Mouse (Mus musculus): ENCODE data around the gene Gm11096. TPM values are rescaled to one million over a fixed set of nuclear protein-coding genes. Genes with fewer than 3 reads are reported as not detected.

The Gm11096 gene
- polyA plus RNA-seq (2011; ENCODE audit: insufficient read depth, insufficient read length, low replicate concordance, missing spikeins) = not detected in 2 replicates

DNA sequence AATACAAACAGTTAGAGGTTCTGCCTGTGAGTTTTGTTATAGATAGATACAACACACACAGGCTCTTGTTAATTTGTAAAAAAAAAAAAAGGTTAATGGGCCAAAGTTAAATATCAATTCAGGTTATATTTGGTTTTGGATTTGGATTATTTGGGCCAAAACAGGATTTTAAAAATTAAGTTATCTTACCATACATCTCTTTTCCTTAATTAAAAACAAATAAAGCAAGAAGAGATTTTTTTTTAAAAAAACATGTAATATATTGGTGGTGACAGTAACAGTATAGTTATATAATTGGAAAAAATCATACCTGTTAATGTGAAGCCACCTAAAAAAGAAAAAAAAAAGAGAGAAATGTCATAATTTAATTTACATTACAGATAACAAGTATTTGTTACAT lies at the start of gene Gm11096:
Gene Gm11096 (plus strand): TSS at position 301 of the 400 bp plus-strand sequence.
- H3K27ac ChIP-seq (ENCODE audit: control insufficient read depth, insufficient read depth, low read depth, low read length, poor library complexity) = no peak within 1 kb of the TSS
- no peaks in the 10 kb centered on the region for H3K4me1 ChIP-seq (ENCODE audit: control insufficient read depth, insufficient read depth, low read length)
- TF ChIP-seq CTCF (IDR thresholded peaks at IDR 0.05; ENCODE audit: control insufficient read depth, insufficient read depth, low read length) (no peak), POLR2A (IDR thresholded peaks at IDR 0.05; ENCODE audit: borderline replicate concordance, control insufficient read depth, low read depth, low read length) (no peak)
- no peak within 1 kb of the TSS for H3K4me3 ChIP-seq (replicated peaks; ENCODE audit: control insufficient read depth, low read depth, low read length)

DNA sequence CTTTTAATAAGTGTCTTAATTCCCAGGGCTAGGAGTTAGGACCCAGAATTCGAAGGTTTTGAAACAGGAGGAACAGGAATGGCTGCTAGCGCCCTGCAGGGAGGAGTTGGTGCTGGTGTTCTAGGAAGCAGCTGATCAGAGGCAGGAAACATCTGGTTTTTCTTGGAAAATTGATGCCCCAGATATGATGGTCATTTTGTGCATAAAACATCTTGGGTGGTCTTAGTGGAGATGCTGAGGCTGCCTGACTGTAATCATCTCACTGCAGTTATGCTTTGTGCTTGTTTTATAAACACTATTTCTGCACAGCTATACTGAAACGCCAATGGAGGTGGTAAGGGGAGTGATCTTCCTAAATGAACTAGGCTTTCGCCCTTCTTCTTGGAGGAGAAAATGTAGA lies 48.5 kb upstream of the Gm11096 start:
- 52% methylated on average over 4 of the region's 4 CpGs for WGBS
- no peak for TF ChIP-seq POLR2A (IDR thresholded peaks at IDR 0.05; ENCODE audit: borderline replicate concordance, control insufficient read depth, low read depth, low read length)
- TF ChIP-seq CTCF (IDR thresholded peaks at IDR 0.05; ENCODE audit: control insufficient read depth, insufficient read depth, low read length) = no peak
- Histone ChIP-seq H3K27ac (ENCODE audit: control insufficient read depth, insufficient read depth, low read depth, low read length, poor library complexity) (no peak overlapping the region), H3K4me1 (ENCODE audit: control insufficient read depth, insufficient read depth, low read length) (no peaks in the 10 kb centered on the region), H3K4me3 (replicated peaks; ENCODE audit: control insufficient read depth, low read depth, low read length) (no peak overlapping the region)

DNA sequence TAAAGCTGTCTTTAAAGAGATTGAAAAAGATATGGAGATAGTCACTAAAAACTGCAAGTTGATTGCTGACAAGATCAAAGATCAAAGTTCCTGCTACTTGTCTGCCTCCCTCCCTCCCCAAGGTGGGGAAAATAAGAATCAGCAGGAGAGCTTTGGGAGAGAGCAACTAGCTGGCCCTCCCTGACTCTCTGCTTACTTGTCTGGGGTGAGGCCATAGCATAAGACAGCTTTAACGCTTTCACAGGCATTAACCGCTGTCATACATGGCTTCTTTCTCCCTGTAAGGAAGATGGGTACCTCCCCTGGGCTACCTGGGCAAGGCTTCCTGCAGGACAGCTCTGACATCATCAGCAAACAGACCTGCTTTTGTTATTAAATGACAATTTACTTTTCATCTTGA lies 47.4 kb upstream of the Gm11096 start:
- TF ChIP-seq POLR2A (IDR thresholded peaks at IDR 0.05; ENCODE audit: borderline replicate concordance, control insufficient read depth, low read depth, low read length) (no peak), CTCF (IDR thresholded peaks at IDR 0.05; ENCODE audit: control insufficient read depth, insufficient read depth, low read length) (no peak)
- Histone ChIP-seq H3K27ac (ENCODE audit: control insufficient read depth, insufficient read depth, low read depth, low read length, poor library complexity) (no peak overlapping the region), H3K4me3 (replicated peaks; ENCODE audit: control insufficient read depth, low read depth, low read length) (no peak overlapping the region), H3K4me1 (ENCODE audit: control insufficient read depth, insufficient read depth, low read length) (no peaks in the 10 kb centered on the region)
- 89% methylated on average over 2 of the region's 2 CpGs for WGBS

DNA sequence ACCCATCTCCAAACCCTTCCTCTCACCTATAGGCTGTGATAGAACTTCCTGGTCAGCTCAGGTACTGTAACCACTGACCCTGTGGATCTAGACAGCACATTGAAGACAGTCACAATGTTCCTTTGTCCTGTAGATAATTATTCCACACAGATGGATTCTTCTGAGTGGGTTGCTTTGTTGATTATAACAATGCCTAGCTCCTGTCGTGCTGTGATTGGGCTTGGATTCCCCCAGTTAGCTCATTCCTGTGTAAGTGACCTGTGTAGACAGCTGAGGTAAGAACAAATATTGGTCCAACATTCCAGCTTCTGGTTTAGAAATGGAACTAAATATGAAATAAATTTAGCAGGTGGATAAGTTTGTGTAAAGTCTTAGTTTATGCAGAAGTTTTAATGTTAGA lies 44.1 kb upstream of the Gm11096 start:
- no peak overlapping the region for H3K27ac ChIP-seq (ENCODE audit: control insufficient read depth, insufficient read depth, low read depth, low read length, poor library complexity)
- TF ChIP-seq POLR2A (IDR thresholded peaks at IDR 0.05; ENCODE audit: borderline replicate concordance, control insufficient read depth, low read depth, low read length) (no peak), CTCF (IDR thresholded peaks at IDR 0.05; ENCODE audit: control insufficient read depth, insufficient read depth, low read length) (no peak)
- H3K4me3 ChIP-seq (replicated peaks; ENCODE audit: control insufficient read depth, low read depth, low read length) = no peak overlapping the region
- WGBS = 65% methylated on average over 1 of the region's 1 CpGs
- H3K4me1 ChIP-seq (ENCODE audit: control insufficient read depth, insufficient read depth, low read length) = no peaks in the 10 kb centered on the region

DNA sequence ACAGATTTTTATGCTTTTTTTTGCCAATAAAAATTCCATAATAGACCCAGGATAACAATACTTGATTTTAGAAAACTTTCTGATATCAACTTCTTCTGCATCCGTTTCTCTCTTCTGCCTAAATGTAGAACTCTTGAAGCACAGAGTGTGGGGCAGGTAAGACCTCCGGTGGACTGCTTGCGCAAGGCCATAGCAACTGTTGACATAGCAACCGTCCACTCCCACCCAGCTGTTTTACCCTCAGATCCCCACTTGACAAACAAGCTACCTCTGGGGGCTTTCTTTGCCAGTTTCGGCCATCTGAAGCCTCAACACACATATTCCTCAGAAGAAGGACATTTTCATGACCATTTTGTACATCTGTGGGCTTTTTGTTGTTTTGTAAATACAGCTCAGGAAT lies 41.2 kb upstream of the Gm11096 start:
- no peak for TF ChIP-seq POLR2A (IDR thresholded peaks at IDR 0.05; ENCODE audit: borderline replicate concordance, control insufficient read depth, low read depth, low read length)
- no peak for TF ChIP-seq CTCF (IDR thresholded peaks at IDR 0.05; ENCODE audit: control insufficient read depth, insufficient read depth, low read length)
- WGBS = 78% methylated on average over 5 of the region's 5 CpGs
- H3K4me3 ChIP-seq (replicated peaks; ENCODE audit: control insufficient read depth, low read depth, low read length) = no peak overlapping the region
- H3K27ac ChIP-seq (ENCODE audit: control insufficient read depth, insufficient read depth, low read depth, low read length, poor library complexity) = no peak overlapping the region
- H3K4me1 ChIP-seq (ENCODE audit: control insufficient read depth, insufficient read depth, low read length) = no peaks in the 10 kb centered on the region

DNA sequence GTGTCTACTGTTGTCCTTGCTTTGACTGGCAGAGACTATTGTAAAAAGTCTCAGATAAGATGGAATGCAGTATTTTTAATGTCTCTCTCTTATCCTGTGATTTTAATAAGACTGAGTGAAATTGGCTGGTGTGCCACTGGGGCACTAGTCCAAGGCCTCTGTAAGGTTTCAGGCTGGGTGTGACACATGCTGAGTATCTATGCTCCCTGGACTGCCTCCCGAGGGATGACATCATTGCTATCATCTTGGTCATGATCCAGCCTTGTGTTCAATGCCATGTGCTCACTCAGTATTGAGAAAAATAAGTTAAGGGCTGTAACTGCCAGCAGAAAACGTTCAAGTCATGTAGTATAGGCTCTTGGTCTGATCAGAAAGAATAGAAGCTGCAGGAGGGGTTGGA lies 38.9 kb upstream of the Gm11096 start:
- Histone ChIP-seq H3K4me1 (ENCODE audit: control insufficient read depth, insufficient read depth, low read length) (no peaks in the 10 kb centered on the region), H3K4me3 (replicated peaks; ENCODE audit: control insufficient read depth, low read depth, low read length) (no peak overlapping the region), H3K27ac (ENCODE audit: control insufficient read depth, insufficient read depth, low read depth, low read length, poor library complexity) (no peak overlapping the region)
- 59% methylated on average over 2 of the region's 2 CpGs for WGBS
- TF ChIP-seq POLR2A (IDR thresholded peaks at IDR 0.05; ENCODE audit: borderline replicate concordance, control insufficient read depth, low read depth, low read length) (no peak), CTCF (IDR thresholded peaks at IDR 0.05; ENCODE audit: control insufficient read depth, insufficient read depth, low read length) (no peak)

DNA sequence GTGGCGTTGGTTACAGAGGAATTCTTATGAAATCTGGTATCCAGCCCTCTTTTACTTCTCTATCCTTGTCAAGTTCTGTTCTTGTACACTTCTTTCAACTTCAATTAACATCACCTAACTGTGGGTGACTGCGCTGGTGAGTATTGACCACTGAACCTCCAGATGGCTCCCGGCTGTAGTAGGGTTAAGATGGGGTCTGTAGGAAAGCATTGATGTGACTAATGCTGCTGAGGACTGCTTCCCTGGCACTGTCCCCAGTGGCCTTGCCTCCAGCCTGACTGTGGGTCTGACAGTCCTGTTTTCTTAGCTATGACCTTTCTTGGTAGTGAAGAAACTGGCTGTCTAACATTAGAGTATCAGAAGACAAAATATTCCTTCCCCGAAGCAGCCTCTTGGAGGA lies 38.4 kb upstream of the Gm11096 start:
- 67% methylated on average over 4 of the region's 4 CpGs for WGBS
- H3K4me3 ChIP-seq (replicated peaks; ENCODE audit: control insufficient read depth, low read depth, low read length) = no peak overlapping the region
- TF ChIP-seq CTCF (IDR thresholded peaks at IDR 0.05; ENCODE audit: control insufficient read depth, insufficient read depth, low read length) (no peak), POLR2A (IDR thresholded peaks at IDR 0.05; ENCODE audit: borderline replicate concordance, control insufficient read depth, low read depth, low read length) (no peak)
- no peak overlapping the region for H3K27ac ChIP-seq (ENCODE audit: control insufficient read depth, insufficient read depth, low read depth, low read length, poor library complexity)
- H3K4me1 ChIP-seq (ENCODE audit: control insufficient read depth, insufficient read depth, low read length) = no peaks in the 10 kb centered on the region

DNA sequence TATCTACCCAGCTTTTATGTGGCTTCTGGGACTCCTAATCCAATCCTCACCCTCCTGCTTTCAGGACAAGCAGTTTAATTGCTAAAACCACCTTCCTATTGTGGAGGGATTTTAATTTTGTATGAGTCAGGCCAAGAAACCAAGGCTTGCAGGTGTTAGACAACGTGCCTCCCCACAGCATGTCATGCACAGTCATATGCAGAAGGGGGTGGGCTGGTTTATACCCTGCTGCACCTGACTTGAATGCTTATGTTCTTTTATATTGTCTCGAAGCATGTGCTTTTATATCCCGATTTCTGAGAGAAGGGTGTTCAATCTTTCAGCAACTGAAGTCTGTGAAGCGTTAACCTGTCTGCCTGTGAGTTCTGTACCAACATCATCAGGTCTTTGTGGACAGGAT lies 37.3 kb upstream of the Gm11096 start:
- WGBS = 79% methylated on average over 4 of the region's 4 CpGs
- Histone ChIP-seq H3K27ac (ENCODE audit: control insufficient read depth, insufficient read depth, low read depth, low read length, poor library complexity) (no peak overlapping the region), H3K4me1 (ENCODE audit: control insufficient read depth, insufficient read depth, low read length) (no peaks in the 10 kb centered on the region), H3K4me3 (replicated peaks; ENCODE audit: control insufficient read depth, low read depth, low read length) (no peak overlapping the region)
- no peak for TF ChIP-seq CTCF (IDR thresholded peaks at IDR 0.05; ENCODE audit: control insufficient read depth, insufficient read depth, low read length)
- TF ChIP-seq POLR2A (IDR thresholded peaks at IDR 0.05; ENCODE audit: borderline replicate concordance, control insufficient read depth, low read depth, low read length) = no peak

DNA sequence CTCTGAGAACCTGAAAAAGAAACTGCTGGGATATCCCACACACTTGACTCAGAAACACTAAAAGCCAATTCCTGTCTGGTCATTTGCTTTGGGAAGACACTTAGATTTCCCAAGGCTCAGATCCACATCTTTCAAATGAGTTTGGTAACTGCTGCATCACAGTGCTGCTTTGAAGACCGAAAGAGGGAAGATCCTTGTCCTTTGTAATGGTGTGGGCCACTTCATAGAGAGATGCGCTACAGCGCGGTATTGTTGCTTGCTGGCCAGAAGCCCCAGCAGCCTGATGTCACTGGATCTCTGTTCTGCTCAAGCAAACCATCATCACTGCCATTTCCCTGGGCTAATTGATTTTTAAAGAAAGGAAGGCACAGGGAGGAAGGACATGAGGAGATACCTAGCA lies 28.8 kb upstream of the Gm11096 start:
- Histone ChIP-seq H3K4me3 (replicated peaks; ENCODE audit: control insufficient read depth, low read depth, low read length) (no peak overlapping the region), H3K4me1 (ENCODE audit: control insufficient read depth, insufficient read depth, low read length) (no peaks in the 10 kb centered on the region), H3K27ac (ENCODE audit: control insufficient read depth, insufficient read depth, low read depth, low read length, poor library complexity) (no peak overlapping the region)
- 92% methylated on average over 4 of the region's 4 CpGs for WGBS
- TF ChIP-seq POLR2A (IDR thresholded peaks at IDR 0.05; ENCODE audit: borderline replicate concordance, control insufficient read depth, low read depth, low read length) (no peak), CTCF (IDR thresholded peaks at IDR 0.05; ENCODE audit: control insufficient read depth, insufficient read depth, low read length) (no peak)

Data from bone marrow, adult 2 months (tissue).